Mouse (Mus musculus): ENCODE measurements around the gene Ksr2.

- TF ChIP-seq POLR2A (IDR thresholded peaks at IDR 0.05; ENCODE audit: low read depth, low read length) (no peak), HCFC1 (IDR thresholded peaks at IDR 0.05; ENCODE audit: low read depth, low read length) (no peak), CTCF (conservative IDR thresholded peaks at IDR 0.05 in 1 of 2, IDR thresholded peaks at IDR 0.05 in 1 of 2; ENCODE audit: low read depth in 2 of 2, low read length in 2 of 2) (no peak), CHD2 (IDR thresholded peaks at IDR 0.05; ENCODE audit: low read length) (no peak)
Measured at GRCm38 (mm10) chr5:117376331-117376761, 37.5 kb upstream of the Ksr2 start.
